Mouse (Mus musculus): ENCODE measurements around the gene Metrn.

DNA sequence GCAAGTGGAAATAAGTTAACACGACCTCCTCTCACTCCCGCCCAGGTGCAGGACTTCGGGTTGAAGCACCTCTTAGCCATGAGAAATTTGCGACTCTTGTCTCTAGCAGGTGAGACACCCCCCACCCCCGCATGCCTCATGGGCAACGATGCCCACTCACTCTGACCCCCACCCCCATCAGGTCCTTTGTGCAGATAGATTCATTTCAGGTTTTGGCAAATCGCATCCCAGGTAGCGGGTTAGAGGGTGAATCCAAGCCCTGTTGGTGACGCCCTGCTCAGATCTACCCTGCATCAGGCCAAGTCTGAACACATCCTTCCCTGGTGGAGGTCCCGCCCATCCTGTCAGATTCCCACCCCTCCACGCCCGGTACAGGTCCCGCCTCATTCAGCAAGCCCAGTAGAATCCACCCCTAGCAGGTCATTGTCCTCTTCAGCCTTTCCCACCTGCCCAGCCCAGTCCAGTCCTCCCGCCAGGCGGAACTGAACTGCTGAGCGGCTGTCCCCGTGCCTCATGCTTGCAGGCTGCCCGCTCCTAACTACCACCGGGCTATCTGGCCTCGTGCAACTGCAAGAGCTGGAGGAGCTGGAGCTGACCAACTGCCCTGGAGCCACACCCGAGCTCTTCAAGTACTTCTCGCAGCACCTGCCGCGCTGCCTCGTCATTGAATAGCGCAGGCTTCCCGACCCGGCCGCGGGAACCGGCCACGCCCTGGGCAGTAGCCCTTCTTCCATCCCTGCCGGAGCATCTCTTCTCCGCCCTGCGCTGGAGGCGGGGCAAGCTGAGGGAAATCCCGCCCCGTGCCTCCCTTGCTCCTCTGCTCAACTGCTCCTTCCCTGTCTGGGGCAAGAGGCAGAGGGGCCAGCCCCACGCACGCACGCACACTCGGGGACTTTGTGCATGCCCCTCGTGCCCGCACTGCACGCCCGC, 22.2 kb upstream of the Metrn start:
- TF ChIP-seq CTCF (IDR thresholded peaks at IDR 0.05; ENCODE audit: control insufficient read depth, insufficient read depth, insufficient read length) (no peak), USF1 (IDR thresholded peaks at IDR 0.05; ENCODE audit: low read depth) (no peak), FOSL1 (IDR thresholded peaks at IDR 0.05; ENCODE audit: insufficient read depth, low read length, poor library complexity, severe bottlenecking) (no peak), MYOD1 (IDR thresholded peaks at IDR 0.05; ENCODE audit: control insufficient read depth, insufficient read length, low read depth) (no peak), CEBPB (IDR thresholded peaks at IDR 0.05; ENCODE audit: low read depth) (no peak), MYOG (IDR thresholded peaks at IDR 0.05; ENCODE audit: control insufficient read depth, extremely low read depth, insufficient read length) (no peak)
